Mouse (Mus musculus) gastrocnemius, postnatal 36 days (tissue): ENCODE results near the gene Slc25a1. TPM values are rescaled to one million over a fixed set of nuclear protein-coding genes. Genes with fewer than 3 reads are reported as not detected.
A peak's percentile ranks its signal among the peaks of the same experiment; 100 is the strongest.
"Not testable (repeated sequence)": the region's sequence is repeated elsewhere in the genome, so short reads cannot be mapped to it uniquely, and the experiment has no call there.

Experiments
- DNase-seq, 2 experiments: peaks; one replicate each; pipeline ENCODE4 v3.0.0; 2022
- intact Hi-C: fragments of 180-260 bp; cut with DNase I; formaldehyde crosslinking; loops from one replicate; pipeline ENCODE4 v1.15.1; 2025
- long read RNA-seq, 2 experiments: library from polyadenylated mRNA; stranded (forward); transcript quantifications; one replicate each; pipeline ENCODE4 v2.0.0; 2021
- total RNA-seq, 2 experiments: library from RNA; stranded (reverse); gene quantifications; 2 replicates each; pipeline ENCODE4 v1.2.3; 2021

Gene Slc25a1
- 1 to 10 TPM; 2.7 to 5.5 TPM for total RNA-seq
- long read RNA-seq, experiment 1, transcript Slc25a1-201 (9 exons, 1,666 nt): major isoform, 9 of 11 reads
- long read RNA-seq, experiment 1, partial matches to known transcripts: 1 of 11 reads
- long read RNA-seq, experiment 1, other reads (novel, unspliced or antisense): 1 of 11 reads
- long read RNA-seq, experiment 2, partial matches to known transcripts: 0 of 4 reads
- long read RNA-seq, experiment 2, other reads (novel, unspliced or antisense): 0 of 4 reads

DNA sequence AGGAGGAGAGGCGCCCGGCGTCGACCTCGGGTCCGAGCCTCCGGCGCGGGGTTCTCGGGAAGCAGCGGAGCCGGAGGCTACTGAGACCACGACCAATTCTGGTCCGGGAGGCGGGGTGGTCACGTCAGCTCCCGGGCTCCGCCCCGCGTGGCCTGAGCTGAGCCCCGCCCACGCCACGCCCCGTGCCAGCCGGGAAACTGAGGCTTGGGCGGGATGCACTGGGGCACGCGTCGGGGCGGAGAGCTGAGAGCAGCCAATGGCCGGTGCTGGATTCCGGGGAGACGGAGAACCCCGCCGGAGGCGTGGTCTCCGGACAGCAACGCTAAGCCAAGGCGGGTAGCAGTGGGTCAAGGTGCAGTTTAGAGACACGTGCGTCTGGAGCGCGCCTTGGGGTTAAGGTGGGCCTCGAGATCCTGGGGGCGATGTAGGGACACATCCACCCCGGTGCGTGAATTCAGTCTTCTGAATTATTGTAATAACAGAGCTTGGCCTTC lies at the start of gene Slc25a1:
TSS of gene Slc25a1 (minus strand) at position 133 of the 494 bp plus-strand sequence.
- DNase-seq: peak; percentile 54 to 59
- intact Hi-C loops: no loop called here

- no peak for DNase-seq
- intact Hi-C loops: no loop called here
These were observed 43.8 kb upstream of the Slc25a1 start for GRCm38 (mm10) chr16:17971853-17972252.

DNA sequence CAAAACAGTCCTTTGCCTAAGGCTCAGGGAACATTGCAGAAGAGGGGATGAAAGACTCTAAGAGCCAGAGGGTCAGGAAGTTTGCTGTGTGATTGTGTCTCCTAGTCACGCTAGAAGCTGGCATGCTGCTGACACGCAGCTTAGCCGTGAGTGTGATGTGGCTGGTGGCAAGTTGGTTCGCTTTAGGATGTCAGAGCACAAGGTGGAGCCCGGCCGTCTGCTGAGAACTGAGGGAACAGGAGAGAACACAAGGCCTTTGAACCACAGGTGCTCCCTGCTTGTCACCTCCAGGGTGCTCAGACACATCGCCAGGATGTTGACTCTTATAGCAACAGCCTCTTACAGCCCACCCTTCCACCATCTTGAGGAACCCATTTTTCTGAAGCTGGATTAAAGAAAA lies 34.1 kb upstream of the Slc25a1 start:
- intact Hi-C loops: no loop called here
- no peak for DNase-seq

- DNase-seq, intact Hi-C loops: not testable (repeated sequence)
These were observed 28.1 kb upstream of the Slc25a1 start for GRCm38 (mm10) chr16:17956052-17956638.

- DNase-seq: no peak
- intact Hi-C loops: no loop called here
These were observed 23.6 kb upstream of the Slc25a1 start for GRCm38 (mm10) chr16:17951618-17952017.

DNA sequence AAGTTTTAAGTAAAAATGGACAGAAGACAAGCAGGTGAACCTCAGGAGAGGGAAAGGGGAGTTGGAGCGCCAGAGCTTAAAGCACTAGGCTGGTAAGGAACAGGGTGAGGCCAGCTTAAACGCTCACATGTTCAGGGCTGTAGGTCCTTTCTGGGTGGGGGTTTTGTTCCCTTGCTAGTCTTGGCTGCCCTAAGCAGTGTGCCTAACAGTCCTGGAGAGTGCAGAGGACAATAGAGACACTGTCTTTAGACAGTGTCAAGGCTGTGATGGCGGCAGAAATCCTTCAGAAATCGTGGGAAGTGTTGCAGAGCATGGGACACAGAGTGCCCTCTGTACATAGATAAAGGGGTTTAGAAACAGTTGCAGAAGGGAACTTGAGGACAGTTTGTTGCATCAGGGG lies 22.0 kb upstream of the Slc25a1 start:
- DNase-seq: no peak
- intact Hi-C loops: no loop called here

DNA sequence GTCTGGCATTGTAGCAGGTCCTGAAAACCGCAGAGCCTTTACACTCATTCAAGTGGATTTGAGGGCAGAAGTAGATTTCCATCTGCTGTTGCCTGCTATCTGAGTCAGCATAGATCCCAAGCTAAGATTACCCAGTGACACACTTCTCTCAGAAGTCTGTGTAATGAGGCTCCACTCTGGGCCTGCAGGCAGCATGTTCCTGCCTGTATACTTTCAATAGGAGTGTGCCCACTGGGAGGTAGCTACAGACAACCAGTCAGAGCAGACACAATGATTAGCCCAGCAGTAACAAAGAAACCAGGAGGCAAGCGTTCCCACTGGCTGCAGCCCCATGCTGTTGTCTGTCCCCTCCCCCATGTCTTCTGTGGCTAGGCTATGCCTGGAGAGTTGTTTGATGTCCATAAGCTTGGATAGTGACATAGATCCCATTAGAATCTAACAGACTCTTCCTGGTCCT lies 21.4 kb upstream of the Slc25a1 start:
- intact Hi-C loops: no loop called here
- DNase-seq: no peak

GRCm38 (mm10) chr16:17945081-17945831 lies 17.2 kb upstream of the Slc25a1 start:
- intact Hi-C loops: no loop called here
- DNase-seq: no peak

DNA sequence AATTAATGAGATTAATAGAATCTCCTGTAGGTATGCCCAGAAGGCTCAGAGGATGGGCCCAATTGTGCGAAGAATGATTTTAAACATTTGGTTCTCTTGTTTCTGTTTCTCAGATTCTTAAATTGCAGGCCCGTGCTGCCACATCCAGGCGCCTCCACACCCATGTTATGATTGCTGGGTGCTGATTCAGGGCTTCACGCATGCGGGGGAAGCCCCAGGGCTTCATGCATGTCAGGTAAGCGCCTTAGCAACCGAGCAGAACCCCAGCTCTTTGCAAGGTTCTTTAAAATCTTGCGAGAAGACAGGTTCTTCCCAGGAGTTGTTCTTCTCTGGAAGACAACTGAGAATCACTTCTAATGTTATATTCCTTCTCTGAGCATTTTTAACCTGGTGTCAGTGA lies 15.4 kb upstream of the Slc25a1 start:
- no peak for DNase-seq

GRCm38 (mm10) chr16:17939255-17939751 lies 11.3 kb upstream of the Slc25a1 start:
- intact Hi-C loops: no loop called here
- no peak for DNase-seq

More for the DNA sequence above, 15.4 kb upstream of the Slc25a1 start:
- intact Hi-C loops: no loop called here

- DNase-seq: no peak
- intact Hi-C loops: no loop called here
These were observed 10.8 kb upstream of the Slc25a1 start for GRCm38 (mm10) chr16:17938821-17939220.

GRCm38 (mm10) chr16:17938187-17938586 lies 10.2 kb upstream of the Slc25a1 start:
- no peak for DNase-seq
- intact Hi-C loops: no loop called here

- DNase-seq: no peak
- intact Hi-C loops: no loop called here
These were observed 8.8 kb upstream of the Slc25a1 start for GRCm38 (mm10) chr16:17936776-17937175.

DNA sequence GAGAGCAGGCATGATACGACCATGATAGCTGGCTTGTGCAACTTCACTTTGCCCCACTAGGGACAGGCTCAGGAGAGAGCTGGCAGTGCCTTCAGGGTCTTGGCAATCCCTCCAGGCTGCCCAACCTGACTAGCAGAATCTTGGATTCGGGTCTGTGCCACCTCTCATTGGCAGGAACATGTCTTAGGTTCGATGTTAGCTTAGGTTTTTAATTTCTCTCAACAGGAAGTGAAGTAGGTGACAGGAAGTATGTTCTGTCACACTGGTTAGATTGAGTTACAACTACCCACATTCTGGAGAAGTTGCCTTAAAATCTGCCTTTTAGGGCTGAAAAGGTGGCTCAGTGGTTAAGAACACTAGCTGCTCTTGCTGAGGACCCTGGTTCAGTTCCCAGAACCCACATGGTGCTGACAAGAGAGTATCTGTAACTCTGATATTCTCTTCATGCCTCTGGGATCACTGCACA lies 6.5 kb upstream of the Slc25a1 start:
- intact Hi-C loops: no loop called here
- DNase-seq: no peak

DNA sequence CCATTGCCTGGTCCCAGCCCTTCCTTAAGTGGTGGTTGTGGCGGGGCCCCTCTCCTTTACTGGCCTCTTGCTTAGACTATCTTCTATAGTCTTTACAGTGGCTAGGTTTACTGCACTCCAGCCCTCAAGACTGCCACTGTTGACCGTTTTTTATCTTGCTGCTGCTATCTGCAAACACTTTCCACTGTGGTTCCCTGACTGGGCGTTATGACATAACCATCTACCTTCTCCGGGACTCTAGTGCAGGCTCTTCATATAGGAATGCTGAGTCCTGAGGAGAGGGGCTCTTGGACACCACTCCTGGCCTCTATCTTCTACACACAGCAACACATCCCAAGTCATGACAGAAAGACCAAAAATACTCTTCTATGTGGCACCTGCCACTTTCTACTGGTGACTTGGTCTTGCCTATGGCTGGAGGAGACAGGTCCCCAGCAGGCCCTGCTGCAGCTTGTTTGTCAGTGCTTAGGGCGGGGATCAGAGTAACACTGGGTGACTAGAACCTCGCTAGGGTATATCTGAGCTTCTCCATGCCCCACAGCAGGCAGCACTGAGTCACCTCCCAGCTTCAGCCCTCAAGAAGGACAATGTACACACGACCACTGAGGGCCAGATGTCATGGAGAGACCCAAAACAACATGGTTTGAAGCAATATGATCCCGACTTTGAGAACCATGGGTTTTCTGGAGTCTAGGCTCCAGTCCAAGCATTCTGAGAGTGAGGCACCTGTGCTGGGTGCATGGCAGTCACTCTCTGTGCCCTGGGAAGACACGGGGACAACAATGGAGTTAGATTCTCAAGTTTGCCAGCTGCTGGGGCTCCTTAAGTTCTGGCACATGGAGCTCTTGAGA lies 5.8 kb upstream of the Slc25a1 start:
- intact Hi-C loops: no loop called here
- DNase-seq: no peak

- intact Hi-C loops: no loop called here
- no peak for DNase-seq
These were observed 4.0 kb upstream of the Slc25a1 start for GRCm38 (mm10) chr16:17931906-17932460.

- intact Hi-C loops: no loop called here
- DNase-seq: no peak
These were observed 1.6 kb upstream of the Slc25a1 start for GRCm38 (mm10) chr16:17929631-17930030.

DNA sequence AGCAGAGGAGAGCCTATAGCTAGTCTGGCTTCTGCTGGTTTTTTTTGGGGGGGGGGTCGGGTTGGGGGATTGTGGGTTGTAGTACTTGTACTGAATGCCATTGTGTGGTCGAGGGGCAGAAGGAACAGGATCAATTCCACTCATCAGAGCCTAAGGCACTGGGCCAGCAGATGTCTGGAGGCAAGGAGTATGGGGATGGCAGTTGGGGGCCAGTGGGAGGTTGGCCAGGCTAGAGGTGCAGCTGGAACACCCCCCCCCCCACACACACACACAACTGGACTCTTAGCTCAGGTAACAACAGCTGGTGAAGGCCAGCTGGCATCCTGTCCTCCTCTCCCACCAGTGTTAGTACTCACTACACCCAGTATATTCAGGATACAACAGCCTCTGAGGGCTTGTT lies 1.2 kb upstream of the Slc25a1 start:
- intact Hi-C loops: no loop called here
- no peak for DNase-seq

DNA sequence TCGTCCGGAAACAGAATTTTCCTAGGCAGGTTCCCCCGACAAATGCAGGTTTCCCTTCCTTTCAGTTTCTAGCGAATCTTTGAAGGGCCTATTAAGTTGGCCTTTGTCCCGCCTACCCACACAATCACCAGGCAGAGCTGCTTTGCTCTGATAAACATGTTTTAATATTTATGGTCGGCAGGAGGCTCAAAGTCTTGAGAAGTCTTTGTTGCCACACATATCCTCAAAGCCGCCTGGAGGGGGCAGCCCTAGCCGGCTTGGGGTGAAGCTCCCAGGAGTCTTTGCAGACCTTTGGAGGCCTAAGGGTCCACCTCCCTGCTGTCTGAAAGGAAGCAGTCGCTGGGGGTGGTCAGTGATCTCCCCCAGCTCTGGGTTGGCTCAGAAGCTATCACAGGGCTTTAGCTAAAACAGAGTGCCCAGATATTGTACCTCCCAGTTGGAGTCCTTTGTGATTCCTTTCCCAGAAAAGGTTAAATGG lies 647 bp upstream of the Slc25a1 start:
- intact Hi-C loops: no loop called here
- peak; percentile 39 to 42 for DNase-seq
